Mouse (Mus musculus) cerebellum, adult 2 months (tissue): ENCODE data around the gene Gnao1.

Experiments
- CTCF ChIP-seq: fragments of 200-500 bp; IDR thresholded peaks from 2 replicates; pipeline ENCODE4 v1.5.1; 2011; ENCODE audit warnings: low read depth, mild to moderate bottlenecking, control low read depth, low read length, moderate library complexity, borderline replicate concordance; ENCODE audit not compliant: insufficient read depth
- POLR2A ChIP-seq: fragments of 200-500 bp; IDR thresholded peaks from 2 replicates; pipeline ENCODE4 v1.6.1; 2011; ENCODE audit warnings: low read length, control low read depth, borderline replicate concordance; ENCODE audit not compliant: insufficient read depth

DNA sequence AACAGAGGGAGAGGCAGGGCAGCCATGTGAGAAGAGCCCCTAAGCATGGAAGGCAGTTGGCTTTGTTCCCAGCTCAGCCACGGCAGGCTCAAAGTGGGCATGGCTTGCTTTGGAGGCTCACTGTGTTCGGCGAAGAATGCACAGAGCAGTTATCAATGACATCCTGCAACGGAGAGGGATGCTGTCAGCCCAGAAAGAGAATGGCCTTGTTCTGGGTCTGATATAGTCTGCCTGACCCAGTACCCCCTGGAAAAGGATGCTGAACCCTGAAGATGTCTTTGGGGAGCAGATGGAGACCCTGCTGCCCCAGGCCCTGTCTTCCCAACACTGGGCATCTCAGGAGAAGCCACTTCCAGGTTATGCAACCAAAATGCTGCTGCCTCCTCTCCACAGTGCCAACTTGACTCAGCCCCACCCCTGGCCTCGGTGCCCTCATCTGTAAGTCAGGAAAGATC lies 98.2 kb downstream of the Gnao1 start:
- TF ChIP-seq CTCF, result no peak
- no peak for TF ChIP-seq POLR2A
